Mouse (Mus musculus): Measurements from ENCODE around the gene Hrh1.

GRCm38 (mm10) chr6:114362355-114362754 is 35.4 kb upstream of the Hrh1 start:
- TF ChIP-seq CTCF (IDR thresholded peaks at IDR 0.05; ENCODE audit: extremely low read depth, insufficient read length, insufficient replicate concordance, low read depth, low read length) (no peak), POLR2A (IDR thresholded peaks at IDR 0.05; ENCODE audit: low read depth, low read length) (no peak)
